Mouse (Mus musculus): ENCODE data around the gene Lrrc8d. TPM values are rescaled to one million over a fixed set of nuclear protein-coding genes. Genes with fewer than 3 reads are reported as not detected.

Lrrc8d gene
- total RNA-seq, 2 experiments from 2014 or later, result 47.7 to 48.8 TPM

GRCm38 (mm10) chr5:105718138-105718670 lies 18.4 kb downstream of the Lrrc8d start:
- DNase-seq, result no peak

GRCm38 (mm10) chr5:105721267-105721666 lies 21.5 kb downstream of the Lrrc8d start:
- no peak for DNase-seq

DNA sequence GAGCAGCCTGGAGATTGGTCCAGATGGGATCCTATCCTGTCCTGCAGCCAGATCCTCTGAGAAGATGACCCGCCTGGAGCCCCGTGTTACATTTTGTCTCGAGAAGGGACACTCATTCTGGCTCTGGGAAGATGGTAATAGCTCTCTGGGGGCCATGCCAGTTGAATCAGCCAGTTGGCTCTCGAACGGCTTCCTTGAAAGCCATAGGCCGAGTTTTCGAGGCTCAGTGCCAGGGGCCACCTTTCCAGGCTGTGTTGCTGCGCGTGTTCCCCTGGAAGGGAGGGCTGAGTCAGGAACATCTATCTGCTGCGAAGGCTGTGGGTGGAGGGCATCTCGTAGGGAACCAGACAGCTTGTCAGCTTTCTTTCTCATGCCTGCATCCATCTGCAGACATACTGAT lies 23.0 kb downstream of the Lrrc8d start:
- DNase-seq, result peak in 1 of 2 experiments; percentile 10

GRCm38 (mm10) chr5:105730193-105730831 lies 30.5 kb downstream of the Lrrc8d start:
- no peak for DNase-seq

DNA sequence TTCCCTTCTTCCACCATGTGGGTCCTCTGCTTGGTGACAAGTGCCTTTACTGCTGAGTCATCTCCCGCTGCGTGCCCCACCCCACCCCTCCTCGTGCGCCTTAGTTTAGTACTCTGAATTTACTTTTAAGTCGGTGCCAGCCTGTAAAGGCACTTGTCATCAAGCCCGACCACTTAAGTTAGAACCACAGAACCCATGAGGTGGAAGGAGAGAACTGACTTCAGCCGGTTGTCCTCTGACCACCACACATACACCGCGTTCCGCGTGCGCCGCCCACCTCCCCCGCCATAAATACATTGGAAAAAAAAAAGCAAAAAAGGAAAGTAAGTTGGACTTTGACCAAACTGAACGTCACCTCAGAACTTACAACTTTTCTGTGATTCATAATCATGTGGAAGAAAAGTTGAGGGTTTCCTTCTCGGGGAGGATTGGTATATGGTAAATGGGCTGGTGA lies 31.4 kb downstream of the Lrrc8d start:
- DNase-seq, result no peak

DNA sequence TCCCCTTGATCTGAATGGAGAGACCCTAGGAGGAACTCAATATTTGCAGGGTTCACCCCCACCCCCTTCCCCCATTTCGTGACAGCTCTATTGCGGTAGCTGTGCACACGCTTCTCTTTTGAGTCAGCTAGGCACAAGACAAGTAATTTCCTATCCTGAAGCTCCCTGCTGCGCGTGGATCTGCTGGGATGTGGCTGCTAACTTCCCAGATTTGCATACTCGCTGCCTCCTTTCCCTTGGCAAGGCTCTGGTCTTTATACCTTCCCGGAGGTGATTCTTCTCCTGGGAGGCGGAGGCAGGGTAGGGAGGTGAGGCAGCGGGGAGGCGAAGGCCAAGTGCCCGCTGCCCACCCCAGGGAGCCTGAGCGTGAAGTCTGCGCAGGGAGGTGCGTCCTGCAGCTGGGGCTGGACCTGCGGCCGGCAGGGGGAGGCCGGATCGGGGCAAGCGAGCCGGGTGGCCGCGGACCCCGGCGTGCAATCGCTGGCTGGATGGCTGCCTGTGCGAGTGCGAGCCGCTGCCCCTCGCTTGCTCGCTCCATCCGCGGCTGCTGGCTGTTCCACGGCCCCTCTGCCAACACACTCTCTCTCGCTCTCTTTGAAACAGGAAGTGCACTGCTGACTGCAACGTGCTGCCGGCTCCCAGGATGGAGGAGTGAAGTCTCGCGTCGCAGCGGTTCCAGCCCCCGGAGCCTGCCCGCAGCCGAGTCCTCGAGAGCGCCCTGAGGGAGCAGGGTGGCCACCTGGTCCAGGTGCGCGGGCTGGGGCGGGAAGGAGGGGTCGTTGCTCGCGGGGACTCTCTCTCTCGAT lies 32.1 kb downstream of the Lrrc8d start:
- peak; percentile 33 to 46 for DNase-seq

GRCm38 (mm10) chr5:105732433-105732891 lies 32.7 kb downstream of the Lrrc8d start:
- no peak for DNase-seq

GRCm38 (mm10) chr5:105733226-105733625 lies 33.5 kb downstream of the Lrrc8d start:
- no peak for DNase-seq

DNA sequence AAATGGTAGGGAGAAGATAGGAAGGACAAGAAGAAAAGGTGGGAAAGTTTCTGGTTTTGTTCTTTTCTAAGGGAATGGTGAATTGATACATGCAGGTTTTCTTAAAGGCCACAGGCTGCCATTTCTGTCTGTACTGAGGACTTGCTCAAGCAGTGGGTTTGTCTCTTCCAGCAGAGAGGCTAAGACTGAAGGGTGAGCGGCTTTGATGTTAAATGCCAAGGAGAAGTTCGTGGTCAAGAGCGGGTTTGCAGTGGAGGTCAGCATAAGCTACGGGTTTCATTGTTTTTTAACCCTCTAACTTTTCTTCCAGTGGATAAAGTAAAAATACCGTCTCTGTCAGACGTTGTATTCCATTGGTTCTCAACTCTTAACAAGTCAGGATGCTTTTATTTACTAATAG lies 36.6 kb downstream of the Lrrc8d start:
- no peak for DNase-seq

GRCm38 (mm10) chr5:105737145-105737544 lies 37.4 kb downstream of the Lrrc8d start:
- DNase-seq, result no peak

- DNase-seq, result no peak
These were observed 40.7 kb downstream of the Lrrc8d start for GRCm38 (mm10) chr5:105740437-105740836.

DNA sequence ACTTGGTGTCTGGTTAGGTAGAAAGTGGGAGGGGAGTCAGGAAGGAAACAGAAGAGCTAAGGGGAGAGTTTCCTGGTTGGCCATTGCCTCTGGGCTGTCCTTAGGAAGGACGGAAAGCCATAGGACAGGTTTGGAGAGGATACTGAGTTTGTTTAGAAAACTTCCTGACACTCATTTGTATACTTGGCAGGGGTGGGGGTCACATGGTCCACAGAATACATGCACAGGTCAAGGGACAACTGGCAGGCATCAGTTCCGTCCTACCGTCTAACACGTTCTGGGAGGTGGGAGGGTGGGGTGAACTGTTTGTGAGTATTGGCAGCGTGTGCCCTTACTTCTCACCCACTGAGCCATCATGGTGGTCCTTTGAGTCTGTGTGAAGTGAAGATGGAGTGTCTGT lies 42.9 kb downstream of the Lrrc8d start:
- no peak for DNase-seq

DNA sequence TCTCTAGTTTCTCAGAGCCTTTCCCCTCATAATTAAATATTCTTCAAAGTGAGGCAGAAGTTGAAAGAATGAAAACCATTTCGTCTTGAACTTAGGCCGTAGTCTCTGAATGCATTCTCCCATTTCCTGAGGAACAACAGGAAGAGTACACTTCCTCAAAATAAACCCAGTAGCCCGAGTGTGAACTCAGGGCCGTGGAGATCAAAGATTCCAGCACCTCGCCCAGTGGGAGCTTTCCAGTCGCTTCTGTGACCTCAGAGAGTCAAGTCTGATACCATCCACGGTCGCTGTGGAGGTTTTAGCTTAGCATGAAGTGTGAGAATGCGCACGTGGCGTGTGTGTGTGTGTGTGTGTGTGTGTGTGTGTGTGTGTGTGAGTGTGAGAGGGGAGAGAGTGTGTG lies 45.6 kb downstream of the Lrrc8d start:
- DNase-seq, result no peak

- no peak for DNase-seq
These were observed 46.2 kb downstream of the Lrrc8d start for GRCm38 (mm10) chr5:105745927-105746454.

- DNase-seq, result no peak
These were observed 55.0 kb downstream of the Lrrc8d start for GRCm38 (mm10) chr5:105754803-105755202.

DNA sequence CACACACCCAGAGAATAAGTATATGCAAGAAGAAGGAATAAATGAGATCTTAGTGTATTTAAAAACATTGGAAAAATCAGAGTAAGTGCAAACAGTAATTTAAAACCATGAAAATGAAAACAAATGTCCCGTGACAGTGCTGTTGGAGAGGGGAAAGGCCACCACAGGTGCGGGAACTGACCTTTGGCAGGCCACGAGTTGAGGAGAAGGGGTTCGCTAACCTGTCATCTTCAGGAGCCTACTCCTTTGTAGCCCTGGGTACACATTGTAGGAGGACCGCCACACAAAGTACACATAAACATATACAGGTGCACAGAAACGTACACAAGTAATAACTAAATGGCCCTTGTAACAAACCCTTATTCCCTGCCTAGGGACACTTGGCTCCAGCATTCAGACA lies 55.7 kb downstream of the Lrrc8d start:
- no peak for DNase-seq

- no peak for DNase-seq
These were observed 58.2 kb downstream of the Lrrc8d start for GRCm38 (mm10) chr5:105757978-105758377.

- DNase-seq, result no peak
These were observed 59.1 kb downstream of the Lrrc8d start for GRCm38 (mm10) chr5:105758866-105759265.

GRCm38 (mm10) chr5:105761848-105762482 lies 62.2 kb downstream of the Lrrc8d start:
- peak in 1 of 2 experiments; percentile 18 for DNase-seq

DNA sequence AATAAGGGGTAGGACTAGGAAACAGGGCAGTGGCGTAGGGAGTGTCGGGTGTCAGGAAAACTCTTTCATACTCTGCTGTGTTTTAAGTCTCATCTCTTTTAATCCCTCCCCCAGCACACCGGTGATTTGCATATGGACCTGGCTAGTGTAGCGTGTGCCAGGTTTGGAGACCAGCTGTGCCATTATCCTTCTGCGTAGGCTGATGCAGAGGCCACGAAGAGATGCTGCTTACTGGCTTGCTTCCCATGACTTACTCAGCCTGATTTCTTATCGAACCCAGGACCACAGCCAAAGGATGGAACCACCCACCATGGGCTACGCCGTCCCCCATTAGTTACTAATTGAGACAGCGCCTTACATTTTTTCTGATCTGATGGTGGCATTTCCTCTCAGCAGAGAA lies 64.6 kb downstream of the Lrrc8d start:
- no peak for DNase-seq

DNA sequence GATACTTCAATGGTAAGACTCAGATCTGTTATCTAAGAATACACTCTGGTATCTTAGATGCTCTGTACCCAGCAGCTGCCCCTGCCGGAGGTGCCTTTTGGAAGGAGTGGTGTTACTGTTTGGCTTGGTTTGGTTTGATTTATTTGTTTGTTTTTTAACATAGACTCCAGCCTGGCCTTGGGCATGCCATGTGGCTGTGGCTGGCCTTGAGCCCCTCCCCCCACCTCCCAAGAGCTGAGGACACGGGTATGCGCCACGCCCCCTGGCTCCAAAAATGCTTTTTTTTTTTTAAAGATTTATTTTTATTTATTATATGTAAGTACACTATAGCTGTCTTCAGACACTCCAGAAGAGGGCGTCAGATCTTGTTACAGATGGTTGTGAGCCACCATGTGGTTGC lies 65.6 kb downstream of the Lrrc8d start:
- no peak for DNase-seq

- DNase-seq, result no peak
These were observed 76.6 kb downstream of the Lrrc8d start for GRCm38 (mm10) chr5:105776368-105776767.
